Mouse (Mus musculus): Measurements from ENCODE around the gene Cfl1. TPM values are rescaled to one million over a fixed set of nuclear protein-coding genes. Genes with fewer than 3 reads are reported as not detected.
"Not testable (repeated sequence)": the region's sequence is repeated elsewhere in the genome, so short reads cannot be mapped to it uniquely, and the experiment has no call there.

The Cfl1 gene
- polyA plus RNA-seq, 1 experiment from 2014 or later = 2,378 TPM

- Histone ChIP-seq H3K4me2 (ENCODE audit: low read depth, low read length) (no peak overlapping the region), H3K4me3 (ENCODE audit: low read length) (no peak overlapping the region), H3K27me3 (replicated peaks; ENCODE audit: control insufficient read depth, insufficient read depth, low read length) (no peaks in the 10 kb centered on the region), H3K36me3 (ENCODE audit: control insufficient read depth, insufficient read depth, low read length) (peaks cover 7% of the 10 kb centered on the region), H3K9ac (ENCODE audit: low read depth, low read length) (no peak overlapping the region), H3K4me1 (ENCODE audit: control insufficient read depth, insufficient read depth, low read length) (peaks cover 18% of the 10 kb centered on the region), H3K27ac (ENCODE audit: low read length) (no peak overlapping the region), H3K9me3 (ENCODE audit: control insufficient read depth, low read length) (no peaks in the 10 kb centered on the region)
- ATAC-seq = no peak
- WGBS = 87% methylated on average over 8 of the region's 8 CpGs
Observed at GRCm38 (mm10) chr19:5485371-5485770, 4.9 kb upstream of the Cfl1 start.

DNA sequence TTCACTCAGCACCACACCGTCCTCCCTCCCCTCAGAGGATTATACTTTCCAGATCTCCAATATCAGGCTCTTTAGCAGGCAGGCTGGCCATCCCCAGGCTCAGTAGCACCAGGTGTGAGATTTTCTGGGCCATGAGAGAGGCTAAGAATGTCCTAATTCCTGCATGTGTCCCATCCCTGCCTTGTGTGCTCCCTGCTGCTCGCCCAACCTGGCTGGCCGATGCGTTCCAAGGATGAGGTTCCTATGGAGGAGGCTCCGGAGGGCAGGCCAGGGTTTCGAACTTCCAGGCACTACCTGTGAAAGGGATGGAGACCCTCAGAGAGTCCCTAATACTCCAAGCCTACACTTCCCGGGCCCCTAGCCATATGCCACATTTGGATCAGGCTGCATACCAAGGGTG, 4.4 kb upstream of the Cfl1 start:
- ATAC-seq = no peak
- Histone ChIP-seq H3K4me1 (ENCODE audit: control insufficient read depth, insufficient read depth, low read length) (peaks cover 18% of the 10 kb centered on the region), H3K4me2 (ENCODE audit: low read depth, low read length) (no peak overlapping the region), H3K27ac (ENCODE audit: low read length) (no peak overlapping the region), H3K36me3 (ENCODE audit: control insufficient read depth, insufficient read depth, low read length) (peaks cover 7% of the 10 kb centered on the region), H3K27me3 (replicated peaks; ENCODE audit: control insufficient read depth, insufficient read depth, low read length) (no peaks in the 10 kb centered on the region), H3K4me3 (ENCODE audit: low read length) (no peak overlapping the region), H3K9ac (ENCODE audit: low read depth, low read length) (no peak overlapping the region), H3K9me3 (ENCODE audit: control insufficient read depth, low read length) (no peaks in the 10 kb centered on the region)
- 90% methylated on average over 7 of the region's 7 CpGs for WGBS

DNA sequence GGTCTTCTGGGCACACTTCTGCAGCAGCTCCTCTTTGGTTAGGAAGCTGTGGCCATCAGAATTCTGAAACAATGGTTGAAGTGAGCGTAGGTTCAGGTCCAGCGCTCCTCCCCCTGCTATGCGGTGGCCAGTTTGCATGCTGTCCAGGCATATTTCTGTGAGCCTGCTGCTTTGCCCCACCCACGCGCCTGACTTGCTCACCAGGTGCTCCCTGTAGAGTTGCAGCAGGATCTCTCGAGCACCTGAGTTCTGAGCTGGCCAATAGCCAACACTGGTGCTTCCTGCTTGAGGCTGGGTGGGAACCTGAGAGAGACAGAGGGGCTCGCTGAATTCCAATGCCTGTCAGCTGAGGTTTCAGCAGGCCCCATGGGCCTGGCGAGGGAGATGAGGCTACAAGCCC, 4.0 kb upstream of the Cfl1 start:
- H3K4me1 ChIP-seq (ENCODE audit: control insufficient read depth, insufficient read depth, low read length) = peaks cover 18% of the 10 kb centered on the region
- no peak overlapping the region for H3K27ac ChIP-seq (ENCODE audit: low read length)
- H3K4me3 ChIP-seq (ENCODE audit: low read length) = no peak overlapping the region
- H3K9me3 ChIP-seq (ENCODE audit: control insufficient read depth, low read length) = no peaks in the 10 kb centered on the region
- peaks cover 7% of the 10 kb centered on the region for H3K36me3 ChIP-seq (ENCODE audit: control insufficient read depth, insufficient read depth, low read length)
- H3K27me3 ChIP-seq (replicated peaks; ENCODE audit: control insufficient read depth, insufficient read depth, low read length) = no peaks in the 10 kb centered on the region
- no peak overlapping the region for H3K4me2 ChIP-seq (ENCODE audit: low read depth, low read length)
- H3K9ac ChIP-seq (ENCODE audit: low read depth, low read length) = no peak overlapping the region
- WGBS = 83% methylated on average over 8 of the region's 8 CpGs
- ATAC-seq = no peak

GRCm38 (mm10) chr19:5486771-5487170, 3.5 kb upstream of the Cfl1 start:
- H3K9ac ChIP-seq (ENCODE audit: low read depth, low read length) = no peak overlapping the region
- H3K36me3 ChIP-seq (ENCODE audit: control insufficient read depth, insufficient read depth, low read length) = peaks cover 7% of the 10 kb centered on the region
- 0 out of 2 replicates have a peak overlapping the region, but pooled peaks have one; percentile 93 for H3K4me2 ChIP-seq (ENCODE audit: low read depth, low read length)
- H3K27me3 ChIP-seq (replicated peaks; ENCODE audit: control insufficient read depth, insufficient read depth, low read length) = no peaks in the 10 kb centered on the region
- H3K4me1 ChIP-seq (ENCODE audit: control insufficient read depth, insufficient read depth, low read length) = peaks cover 19% of the 10 kb centered on the region
- no peaks in the 10 kb centered on the region for H3K9me3 ChIP-seq (ENCODE audit: control insufficient read depth, low read length)
- 84% methylated on average over 4 of the region's 4 CpGs for WGBS
- no peak for ATAC-seq
- peak overlapping the region; percentile 65; the same call in 1 of the 2 replicates for H3K4me3 ChIP-seq (ENCODE audit: low read length)
- peak overlapping the region; percentile 99; the same call in 1 of the 2 replicates for H3K27ac ChIP-seq (ENCODE audit: low read length)

- Histone ChIP-seq H3K4me2 (ENCODE audit: low read depth, low read length) (peak within 1 kb of the TSS; percentile 93), H3K36me3 (ENCODE audit: control insufficient read depth, insufficient read depth, low read length) (peaks cover 8% of the 10 kb centered on the region), H3K27me3 (replicated peaks; ENCODE audit: control insufficient read depth, insufficient read depth, low read length) (no peaks in the 10 kb centered on the region), H3K4me3 (ENCODE audit: low read length) (peak within 1 kb of the TSS; percentile 65), H3K27ac (ENCODE audit: low read length) (peak within 1 kb of the TSS; percentile 99), H3K4me1 (ENCODE audit: control insufficient read depth, insufficient read depth, low read length) (peaks cover 27% of the 10 kb centered on the region), H3K9ac (ENCODE audit: low read depth, low read length) (peak within 1 kb of the TSS; percentile 71), H3K9me3 (ENCODE audit: control insufficient read depth, low read length) (no peaks in the 10 kb centered on the region)
- under 1% methylated on average over 39 of the region's 39 CpGs for WGBS
- ATAC-seq = peak; percentile 73
Observed at GRCm38 (mm10) chr19:5487768-5488550, 2.3 kb upstream of the Cfl1 start, which contains the start of gene Mus81. TSS of gene Mus81 (minus strand) at chr19:5488402.

DNA sequence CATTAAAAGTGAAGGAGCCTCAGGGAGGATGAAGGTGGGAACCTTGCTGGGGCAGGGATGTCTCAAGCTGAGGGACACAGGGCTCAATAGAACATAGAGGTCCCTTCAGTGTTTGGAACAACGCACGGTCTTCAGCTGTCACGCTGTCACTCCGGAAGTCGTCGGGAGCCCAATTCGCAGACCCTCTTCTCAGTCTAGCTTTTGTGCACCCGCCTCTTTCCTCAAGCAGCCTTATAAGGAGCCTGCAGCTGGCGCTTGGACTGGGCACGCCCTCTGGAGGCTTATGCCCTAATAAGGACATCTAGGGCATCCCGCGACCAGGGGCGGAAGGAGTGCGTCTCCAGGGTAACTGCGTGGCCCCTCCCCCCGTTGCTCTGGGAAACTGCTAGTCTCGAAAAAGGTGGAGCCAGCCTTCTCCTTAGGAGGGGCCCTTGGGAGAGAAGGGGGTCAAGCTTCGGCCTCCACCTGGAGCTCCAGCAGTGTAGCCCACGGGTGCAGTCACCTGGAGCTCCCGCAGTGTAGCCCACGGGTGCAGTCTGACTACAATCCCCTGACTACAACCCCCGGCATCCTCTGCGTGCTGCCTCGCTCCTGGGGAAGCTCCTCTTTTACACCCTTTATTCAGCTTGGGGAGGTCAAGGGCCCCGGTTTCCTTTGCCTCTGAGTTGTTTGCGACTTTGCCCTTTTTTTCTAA, 1.2 kb upstream of the Cfl1 start:
- WGBS = under 1% methylated on average over 26 of the region's 26 CpGs
- no peaks in the 10 kb centered on the region for H3K27me3 ChIP-seq (replicated peaks; ENCODE audit: control insufficient read depth, insufficient read depth, low read length)
- H3K4me3 ChIP-seq (ENCODE audit: low read length) = peak overlapping the region; percentile 65
- H3K9ac ChIP-seq (ENCODE audit: low read depth, low read length) = peak overlapping the region; percentile 71
- peak; percentile 85 for ATAC-seq
- peaks cover 29% of the 10 kb centered on the region for H3K4me1 ChIP-seq (ENCODE audit: control insufficient read depth, insufficient read depth, low read length)
- H3K4me2 ChIP-seq (ENCODE audit: low read depth, low read length) = peak overlapping the region; percentile 93
- peaks cover 12% of the 10 kb centered on the region; the same call in 1 of the 2 replicates for H3K36me3 ChIP-seq (ENCODE audit: control insufficient read depth, insufficient read depth, low read length)
- H3K27ac ChIP-seq (ENCODE audit: low read length) = peak overlapping the region; percentile 99
- no peaks in the 10 kb centered on the region for H3K9me3 ChIP-seq (ENCODE audit: control insufficient read depth, low read length)

- WGBS = 41% methylated on average over 10 of the region's 10 CpGs
- not testable (repeated sequence) for ATAC-seq; H3K9ac ChIP-seq (ENCODE audit: low read depth, low read length); H3K27me3 ChIP-seq (replicated peaks; ENCODE audit: control insufficient read depth, insufficient read depth, low read length); H3K9me3 ChIP-seq (ENCODE audit: control insufficient read depth, low read length)
- Histone ChIP-seq H3K27ac (ENCODE audit: low read length) (peak overlapping the region; percentile 99), H3K4me1 (ENCODE audit: control insufficient read depth, insufficient read depth, low read length) (peaks cover 31% of the 10 kb centered on the region), H3K4me2 (ENCODE audit: low read depth, low read length) (peak overlapping the region; percentile 43), H3K4me3 (ENCODE audit: low read length) (peak overlapping the region; percentile 98; the same call in 1 of the 2 replicates), H3K36me3 (ENCODE audit: control insufficient read depth, insufficient read depth, low read length) (peaks cover 15% of the 10 kb centered on the region; the same call in 1 of the 2 replicates)
Observed at GRCm38 (mm10) chr19:5489721-5490120, 534 bp upstream of the Cfl1 start.

DNA sequence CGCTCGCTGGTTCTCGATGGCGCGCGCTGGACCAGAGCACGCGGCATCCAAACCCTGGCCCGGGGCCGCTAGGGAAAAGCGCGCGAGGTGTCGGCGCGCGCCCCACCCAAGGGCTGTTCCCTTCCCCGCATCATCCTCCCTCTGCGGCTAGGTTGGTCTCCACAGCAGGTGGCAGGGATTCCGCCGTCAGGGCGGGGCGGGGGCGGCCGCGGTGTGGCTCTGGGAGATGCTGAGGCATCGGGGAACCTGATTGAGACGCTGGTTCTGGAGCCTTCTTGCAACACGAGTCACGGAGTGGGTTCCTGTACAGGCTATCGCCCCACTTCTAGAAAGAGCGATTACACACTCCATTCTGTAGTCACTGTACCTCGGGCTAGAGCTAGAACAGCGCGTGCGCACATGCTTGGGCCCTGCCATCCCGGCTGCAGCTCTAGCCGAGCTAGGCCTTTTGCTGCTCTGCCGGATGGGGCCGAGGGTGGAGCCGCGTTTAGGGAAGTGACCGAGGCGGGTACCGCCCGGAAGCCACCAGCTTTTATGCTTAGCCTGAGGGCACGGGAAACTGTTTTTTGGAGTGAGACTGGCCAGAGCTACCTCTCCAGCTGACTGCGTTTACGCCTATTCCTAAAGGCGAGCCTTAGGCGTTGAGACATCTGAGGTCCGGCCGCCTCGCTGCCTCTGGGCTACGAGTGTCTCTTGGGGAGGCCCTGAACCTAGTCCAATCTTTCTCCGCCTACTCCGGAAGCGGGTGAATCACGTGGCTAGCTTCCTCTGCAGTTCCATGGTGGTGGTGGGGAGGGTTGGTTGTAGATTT, 848 bp downstream of the Cfl1 start:
- Histone ChIP-seq H3K27ac (ENCODE audit: low read length) (peak overlapping the region; percentile 99), H3K4me3 (ENCODE audit: low read length) (peak overlapping the region; percentile 98), H3K4me1 (ENCODE audit: control insufficient read depth, insufficient read depth, low read length) (peaks cover 32% of the 10 kb centered on the region), H3K9me3 (ENCODE audit: control insufficient read depth, low read length) (no peaks in the 10 kb centered on the region), H3K36me3 (ENCODE audit: control insufficient read depth, insufficient read depth, low read length) (peaks cover 23% of the 10 kb centered on the region), H3K9ac (ENCODE audit: low read depth, low read length) (peak overlapping the region; percentile 97), H3K4me2 (ENCODE audit: low read depth, low read length) (peak overlapping the region; percentile 79), H3K27me3 (replicated peaks; ENCODE audit: control insufficient read depth, insufficient read depth, low read length) (no peaks in the 10 kb centered on the region)
- peak; percentile 27 for ATAC-seq
- under 1% methylated on average over 59 of the region's 59 CpGs for WGBS

DNA sequence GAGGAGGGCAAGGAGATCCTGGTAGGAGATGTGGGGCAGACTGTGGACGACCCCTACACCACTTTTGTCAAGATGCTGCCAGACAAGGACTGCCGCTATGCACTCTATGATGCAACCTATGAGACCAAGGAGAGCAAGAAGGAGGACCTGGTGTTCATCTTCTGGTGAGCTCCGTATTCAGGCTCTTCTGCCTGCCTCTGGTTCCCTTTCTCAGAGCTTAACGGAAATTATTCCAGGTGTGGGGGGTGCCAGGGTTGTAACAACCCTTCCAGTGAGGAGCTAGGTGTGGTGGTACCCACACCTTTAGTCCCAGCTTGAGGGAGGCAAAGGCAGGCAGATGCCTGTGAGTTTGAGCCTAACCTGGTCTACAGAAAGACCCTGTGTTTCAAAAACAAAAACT, 2.4 kb downstream of the Cfl1 start:
- 83% methylated on average over 4 of the region's 4 CpGs for WGBS
- Histone ChIP-seq H3K27me3 (replicated peaks; ENCODE audit: control insufficient read depth, insufficient read depth, low read length) (no peaks in the 10 kb centered on the region), H3K4me3 (ENCODE audit: low read length) (peak overlapping the region; percentile 7; the same call in 1 of the 2 replicates), H3K4me2 (ENCODE audit: low read depth, low read length) (no peak overlapping the region; the same call in 1 of the 2 replicates), H3K4me1 (ENCODE audit: control insufficient read depth, insufficient read depth, low read length) (peaks cover 18% of the 10 kb centered on the region), H3K9ac (ENCODE audit: low read depth, low read length) (0 out of 2 replicates have a peak overlapping the region, but pooled peaks have one; percentile 24), H3K36me3 (ENCODE audit: control insufficient read depth, insufficient read depth, low read length) (peaks cover 32% of the 10 kb centered on the region), H3K27ac (ENCODE audit: low read length) (peak overlapping the region; percentile 33), H3K9me3 (ENCODE audit: control insufficient read depth, low read length) (no peaks in the 10 kb centered on the region)
- no peak for ATAC-seq
